Mouse (Mus musculus): Measurements from ENCODE around the gene H1foo. TPM values are rescaled to one million over a fixed set of nuclear protein-coding genes. Genes with fewer than 3 reads are reported as not detected.

The H1foo gene
- total and polyA plus RNA-seq, 2 experiments from 2014 or later, result 1.0 TPM; not detected in 1

GRCm38 (mm10) chr6:115946389-115946788 is 1.7 kb downstream of the H1foo start:
- Histone ChIP-seq H3K27ac (no peak overlapping the region), H3K4me1 (ENCODE audit: insufficient read depth, low read length) (no peaks in the 10 kb centered on the region; the same call in 1 of the 2 replicates), H3K9ac (replicated peaks; ENCODE audit: low read length) (no peak overlapping the region), H3K9me3 (ENCODE audit: low read length) (no peaks in the 10 kb centered on the region), H3K36me3 (ENCODE audit: insufficient read depth, low read length) (no peaks in the 10 kb centered on the region), H3K27me3 (ENCODE audit: insufficient read depth, low read length) (no peaks in the 10 kb centered on the region), H3K4me2 (ENCODE audit: low read depth, low read length) (no peak overlapping the region), H3K4me3 (ENCODE audit: low read length) (no peak overlapping the region)
- TF ChIP-seq CTCF (IDR thresholded peaks at IDR 0.05; ENCODE audit: low read depth), result no peak
- ATAC-seq (peak; percentile 61; the same call in 1 of the 2 replicates), DNase-seq (ENCODE audit: low spot score) (peak; percentile 70)
- WGBS, result 27% methylated on average over 6 of the region's 6 CpGs

GRCm38 (mm10) chr6:115954506-115955074 is 9.9 kb downstream of the H1foo start:
- Histone ChIP-seq H3K36me3 (ENCODE audit: insufficient read depth, low read length) (no peaks in the 10 kb centered on the region), H3K9me3 (ENCODE audit: low read length) (no peaks in the 10 kb centered on the region), H3K27me3 (ENCODE audit: insufficient read depth, low read length) (no peaks in the 10 kb centered on the region), H3K4me2 (ENCODE audit: low read depth, low read length) (no peak overlapping the region), H3K27ac (no peak overlapping the region), H3K4me3 (ENCODE audit: low read length) (no peak overlapping the region), H3K9ac (replicated peaks; ENCODE audit: low read length) (no peak overlapping the region), H3K4me1 (ENCODE audit: insufficient read depth, low read length) (peaks cover 17% of the 10 kb centered on the region)
- WGBS, result 64% methylated on average over 9 of the region's 9 CpGs
- no peak for DNase-seq (ENCODE audit: low spot score)
- TF ChIP-seq CTCF (IDR thresholded peaks at IDR 0.05; ENCODE audit: low read depth), result no peak
- ATAC-seq, result no peak

DNA sequence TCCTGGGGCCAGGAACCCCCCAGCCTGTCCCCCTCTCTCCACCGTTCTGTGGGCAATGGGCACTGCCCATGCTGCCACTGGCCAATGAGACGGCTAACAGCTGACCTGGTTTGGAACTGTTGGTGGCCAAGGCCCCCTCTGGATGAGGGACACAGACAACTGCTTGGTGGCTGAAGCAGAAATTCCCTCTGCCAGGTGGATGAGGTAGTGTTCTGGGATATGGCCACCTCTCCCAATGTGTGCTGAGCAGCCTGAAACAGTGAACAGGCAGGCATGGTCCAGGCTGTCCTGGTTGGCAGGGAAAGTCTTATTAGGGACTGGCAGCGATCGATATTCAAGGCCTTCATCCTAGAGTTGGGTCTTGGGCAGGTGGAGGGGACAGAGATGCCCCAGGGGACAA is 10.4 kb downstream of the H1foo start:
- ATAC-seq (no peak), DNase-seq (ENCODE audit: low spot score) (no peak)
- H3K9ac ChIP-seq (replicated peaks; ENCODE audit: low read length), result no peak overlapping the region
- no peaks in the 10 kb centered on the region for H3K27me3 ChIP-seq (ENCODE audit: insufficient read depth, low read length)
- 76% methylated on average over 4 of the region's 4 CpGs for WGBS
- no peak overlapping the region for H3K27ac ChIP-seq
- no peaks in the 10 kb centered on the region for H3K36me3 ChIP-seq (ENCODE audit: insufficient read depth, low read length)
- peaks cover 17% of the 10 kb centered on the region for H3K4me1 ChIP-seq (ENCODE audit: insufficient read depth, low read length)
- H3K4me3 ChIP-seq (ENCODE audit: low read length), result no peak overlapping the region
- TF ChIP-seq CTCF (IDR thresholded peaks at IDR 0.05; ENCODE audit: low read depth), result no peak
- H3K4me2 ChIP-seq (ENCODE audit: low read depth, low read length), result no peak overlapping the region
- H3K9me3 ChIP-seq (ENCODE audit: low read length), result no peaks in the 10 kb centered on the region

DNA sequence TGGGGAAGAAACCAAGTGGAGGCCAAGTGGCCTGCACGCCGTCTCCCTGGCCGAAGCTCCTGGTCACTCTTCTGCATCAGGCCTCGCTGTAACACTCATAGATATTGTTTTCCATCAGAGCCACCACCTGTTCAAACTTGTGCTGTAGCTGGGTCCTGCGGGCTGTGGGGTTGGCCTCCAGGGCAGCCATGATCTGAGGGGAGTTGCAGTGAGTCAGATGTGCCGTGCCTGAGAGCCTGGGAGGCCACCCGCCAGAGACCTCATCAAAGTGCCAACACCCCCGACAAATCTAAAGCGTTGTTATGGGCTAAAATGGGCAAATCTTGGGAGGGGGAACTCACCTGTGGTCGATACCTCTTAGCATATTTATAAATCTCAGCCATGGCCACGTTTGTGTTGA is 10.9 kb downstream of the H1foo start:
- H3K9ac ChIP-seq (replicated peaks; ENCODE audit: low read length), result no peak overlapping the region
- WGBS, result 89% methylated on average over 11 of the region's 11 CpGs
- ATAC-seq (no peak), DNase-seq (ENCODE audit: low spot score) (no peak)
- H3K9me3 ChIP-seq (ENCODE audit: low read length), result no peaks in the 10 kb centered on the region
- no peak overlapping the region for H3K27ac ChIP-seq
- H3K4me3 ChIP-seq (ENCODE audit: low read length), result no peak overlapping the region
- no peak for TF ChIP-seq CTCF (IDR thresholded peaks at IDR 0.05; ENCODE audit: low read depth)
- H3K4me1 ChIP-seq (ENCODE audit: insufficient read depth, low read length), result peaks cover 17% of the 10 kb centered on the region
- no peaks in the 10 kb centered on the region for H3K36me3 ChIP-seq (ENCODE audit: insufficient read depth, low read length)
- H3K27me3 ChIP-seq (ENCODE audit: insufficient read depth, low read length), result no peaks in the 10 kb centered on the region
- no peak overlapping the region for H3K4me2 ChIP-seq (ENCODE audit: low read depth, low read length)

DNA sequence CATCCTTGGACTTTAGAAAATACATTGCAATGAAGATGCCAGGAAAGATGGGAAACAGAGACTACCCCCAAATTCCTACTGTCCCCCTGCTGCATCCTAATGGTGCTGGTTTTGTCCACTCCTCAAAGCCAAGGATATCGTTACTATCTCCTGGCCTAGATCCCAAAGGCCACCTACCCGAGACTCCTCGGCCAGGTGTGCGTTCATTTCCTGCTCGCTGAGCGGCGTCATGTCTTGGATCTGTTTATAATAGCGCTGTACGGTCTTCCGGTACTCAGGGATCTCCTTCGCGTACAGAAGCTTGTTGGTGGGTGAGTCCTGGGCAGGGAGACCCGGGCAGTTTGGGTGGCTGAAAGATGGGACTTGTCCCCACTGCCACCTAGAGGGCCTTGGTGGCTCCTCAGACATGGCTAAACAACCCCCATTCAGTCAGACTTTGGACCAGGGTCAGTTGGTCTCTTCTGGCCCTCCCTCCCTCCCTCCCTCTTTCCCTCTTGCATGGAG is 11.7 kb downstream of the H1foo start:
- no peak overlapping the region for H3K4me3 ChIP-seq (ENCODE audit: low read length)
- ATAC-seq (peak; percentile 36), DNase-seq (ENCODE audit: low spot score) (no peak)
- peaks cover 17% of the 10 kb centered on the region for H3K4me1 ChIP-seq (ENCODE audit: insufficient read depth, low read length)
- WGBS, result 74% methylated on average over 13 of the region's 13 CpGs
- H3K36me3 ChIP-seq (ENCODE audit: insufficient read depth, low read length), result no peaks in the 10 kb centered on the region
- TF ChIP-seq CTCF (IDR thresholded peaks at IDR 0.05; ENCODE audit: low read depth), result peak; percentile 44
- H3K9ac ChIP-seq (replicated peaks; ENCODE audit: low read length), result no peak overlapping the region
- peak overlapping the region; percentile 41; the same call in 1 of the 2 replicates for H3K27ac ChIP-seq
- H3K9me3 ChIP-seq (ENCODE audit: low read length), result no peaks in the 10 kb centered on the region
- no peak overlapping the region for H3K4me2 ChIP-seq (ENCODE audit: low read depth, low read length)
- no peaks in the 10 kb centered on the region for H3K27me3 ChIP-seq (ENCODE audit: insufficient read depth, low read length)

DNA sequence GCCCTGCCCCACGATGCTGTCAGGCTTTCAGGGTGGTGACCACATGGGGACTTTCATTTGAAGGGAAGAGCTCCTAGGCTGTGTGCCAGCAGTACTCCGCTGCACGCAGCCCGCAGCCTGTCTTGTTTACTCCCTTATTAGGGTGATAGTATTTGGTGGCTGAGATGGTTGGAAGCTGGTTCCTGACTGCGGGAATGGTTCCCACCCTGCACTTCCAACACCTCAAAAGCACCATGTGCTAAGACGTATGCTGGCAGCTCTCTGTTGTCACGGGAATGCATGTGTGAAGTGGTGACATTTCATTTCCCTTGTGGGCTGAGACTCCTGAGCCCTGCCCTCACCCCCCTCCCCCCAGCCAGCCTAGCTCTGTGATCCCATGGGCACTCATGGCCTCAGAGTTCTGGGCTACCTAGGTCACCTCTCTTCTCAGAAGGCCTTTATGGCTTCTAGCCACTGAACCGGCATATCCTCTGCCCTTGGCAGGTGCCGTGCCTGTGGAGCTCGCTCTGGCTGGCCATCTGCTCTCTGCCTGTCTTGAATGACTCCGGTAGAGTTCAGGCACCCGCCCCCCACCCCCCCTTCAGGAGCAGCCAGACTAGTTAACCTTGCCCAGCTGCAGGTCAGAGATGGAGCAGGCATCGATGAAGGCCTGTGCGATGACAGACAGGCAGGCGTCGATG is 12.3 kb downstream of the H1foo start:
- no peaks in the 10 kb centered on the region for H3K27me3 ChIP-seq (ENCODE audit: insufficient read depth, low read length)
- no peak for TF ChIP-seq CTCF (IDR thresholded peaks at IDR 0.05; ENCODE audit: low read depth)
- H3K27ac ChIP-seq, result peak overlapping the region; percentile 41; the same call in 1 of the 2 replicates
- peaks cover 17% of the 10 kb centered on the region for H3K4me1 ChIP-seq (ENCODE audit: insufficient read depth, low read length)
- 32% methylated on average over 16 of the region's 16 CpGs for WGBS
- peak; percentile 67 for DNase-seq (ENCODE audit: low spot score)
- no peak overlapping the region for H3K4me2 ChIP-seq (ENCODE audit: low read depth, low read length)
- H3K9me3 ChIP-seq (ENCODE audit: low read length), result no peaks in the 10 kb centered on the region
- H3K9ac ChIP-seq (replicated peaks; ENCODE audit: low read length), result no peak overlapping the region
- H3K4me3 ChIP-seq (ENCODE audit: low read length), result no peak overlapping the region
- no peaks in the 10 kb centered on the region for H3K36me3 ChIP-seq (ENCODE audit: insufficient read depth, low read length)
- peak; percentile 61 for ATAC-seq

GRCm38 (mm10) chr6:115957681-115958080 is 12.9 kb downstream of the H1foo start:
- Histone ChIP-seq H3K4me2 (ENCODE audit: low read depth, low read length) (no peak overlapping the region), H3K9ac (replicated peaks; ENCODE audit: low read length) (no peak overlapping the region), H3K36me3 (ENCODE audit: insufficient read depth, low read length) (no peaks in the 10 kb centered on the region), H3K4me1 (ENCODE audit: insufficient read depth, low read length) (peaks cover 17% of the 10 kb centered on the region), H3K27me3 (ENCODE audit: insufficient read depth, low read length) (no peaks in the 10 kb centered on the region), H3K9me3 (ENCODE audit: low read length) (no peaks in the 10 kb centered on the region), H3K4me3 (ENCODE audit: low read length) (no peak overlapping the region), H3K27ac (0 out of 2 replicates have a peak overlapping the region, but pooled peaks have one; percentile 41)
- 46% methylated on average over 6 of the region's 6 CpGs for WGBS
- TF ChIP-seq CTCF (IDR thresholded peaks at IDR 0.05; ENCODE audit: low read depth), result no peak
- DNase-seq (ENCODE audit: low spot score), result no peak
- no peak for ATAC-seq
